Mouse (Mus musculus) frontal cortex, postnatal 36 days (tissue): Measurements from ENCODE around the gene Defb11.
A peak's percentile ranks its signal among the peaks of the same experiment; 100 is the strongest.
"Not testable (repeated sequence)": the region's sequence is repeated elsewhere in the genome, so short reads cannot be mapped to it uniquely, and the experiment has no call there.

ENCODE experiments used
- DNase-seq, 2 experiments: peaks; one replicate each; pipeline ENCODE4 v3.0.0; 2022; ENCODE audit warnings: low spot score in 2 of 2

The Defb11 gene

DNA sequence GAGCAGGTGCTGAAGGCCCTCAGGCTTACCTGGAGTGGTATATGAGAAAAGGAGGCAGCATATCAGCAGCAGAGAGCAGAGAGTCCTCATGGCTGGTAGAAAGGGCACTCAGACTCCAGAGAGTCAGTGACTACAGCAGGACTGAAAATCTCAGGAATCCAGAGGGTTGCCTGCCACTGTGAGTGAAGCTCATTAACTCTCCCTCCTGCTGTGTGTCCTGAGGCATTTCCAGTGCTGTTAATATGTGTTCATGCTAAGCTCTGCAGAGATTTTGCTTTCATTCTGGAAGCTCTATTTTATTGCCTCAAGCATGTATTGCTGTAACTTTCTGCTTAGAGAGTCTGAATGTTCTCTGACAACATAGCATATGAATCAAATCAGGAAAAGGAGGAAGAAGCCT lies at the start of gene Defb11:
Gene Defb11 (minus strand): TSS at position 123 of the 400 bp plus-strand sequence.
- not testable (repeated sequence) for DNase-seq

DNA sequence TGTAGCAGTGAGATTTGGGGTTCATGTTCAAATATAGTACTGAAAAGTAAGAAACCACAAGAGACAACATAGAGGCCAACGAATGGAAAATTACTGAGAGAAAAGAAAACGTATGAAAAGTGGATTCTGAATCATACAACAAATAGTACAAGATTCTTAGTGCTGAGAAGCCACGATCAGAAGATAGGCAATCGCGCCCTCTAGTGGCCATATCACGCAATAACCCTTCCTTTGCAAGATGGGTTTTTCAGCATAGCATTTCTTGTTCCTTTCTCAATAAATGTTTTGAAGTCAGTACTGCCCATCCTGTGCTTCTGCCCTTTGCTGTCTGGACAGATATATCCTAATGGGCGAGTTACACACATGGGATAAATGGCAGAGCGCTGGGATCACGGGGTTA lies 49.1 kb upstream of the Defb11 start:
- peak; percentile 22 to 69 for DNase-seq

DNA sequence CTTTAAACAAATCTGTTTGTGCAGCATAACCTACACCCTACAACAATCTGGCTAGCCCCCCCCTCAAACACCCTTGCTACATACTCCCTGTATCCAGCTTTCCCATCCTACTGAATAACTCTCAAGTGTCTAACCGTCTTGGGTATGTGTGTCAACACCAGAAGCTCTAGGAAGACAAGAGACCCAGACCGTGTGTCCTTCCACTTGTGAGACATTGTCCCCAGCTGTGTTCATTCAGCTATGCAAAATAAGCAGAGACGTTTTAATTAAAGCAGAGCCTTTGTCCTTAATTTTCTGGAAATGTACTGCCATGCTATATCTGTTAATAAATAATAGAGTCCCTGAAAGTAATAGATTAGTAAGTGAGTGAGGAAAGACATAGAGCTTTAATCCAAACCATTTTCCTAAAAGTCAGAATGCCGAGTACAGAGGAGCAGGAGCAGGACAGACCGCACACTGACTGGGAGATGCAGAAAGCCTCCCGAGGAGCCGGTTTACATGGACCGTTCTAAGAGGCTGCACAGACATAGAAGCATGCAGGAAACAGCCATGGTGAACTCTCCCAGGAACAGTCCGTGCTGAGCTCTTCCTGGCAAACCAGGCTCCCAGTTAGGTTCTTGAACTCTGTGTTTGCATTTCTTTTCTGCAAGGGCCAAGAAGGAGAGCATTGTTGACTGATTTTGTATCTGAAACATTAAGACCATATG lies 41.3 kb upstream of the Defb11 start:
- no peak for DNase-seq

DNA sequence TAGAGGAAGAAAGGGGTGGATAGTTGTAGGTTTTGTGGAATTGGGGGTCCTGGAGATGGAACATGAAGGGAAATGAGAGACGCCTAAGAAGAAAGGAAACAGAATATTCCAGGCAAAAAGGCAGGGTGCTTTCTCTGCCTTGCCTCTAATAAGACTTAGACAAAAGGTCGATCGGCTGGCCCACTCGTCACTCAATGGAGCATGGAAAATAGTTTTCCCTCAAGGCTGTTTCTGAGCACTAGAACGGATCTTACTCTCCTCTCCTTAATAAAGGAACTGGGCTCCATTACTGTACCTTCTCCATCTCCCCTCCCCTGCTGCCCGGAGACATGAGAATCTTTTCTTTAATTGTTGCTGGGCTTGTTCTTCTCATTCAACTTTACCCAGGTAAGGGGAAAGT lies 40.2 kb upstream of the Defb11 start, which contains the start of gene Defb13:
Gene Defb13 (plus strand): TSS at position 301 of the 400 bp plus-strand sequence.
- no peak for DNase-seq

DNA sequence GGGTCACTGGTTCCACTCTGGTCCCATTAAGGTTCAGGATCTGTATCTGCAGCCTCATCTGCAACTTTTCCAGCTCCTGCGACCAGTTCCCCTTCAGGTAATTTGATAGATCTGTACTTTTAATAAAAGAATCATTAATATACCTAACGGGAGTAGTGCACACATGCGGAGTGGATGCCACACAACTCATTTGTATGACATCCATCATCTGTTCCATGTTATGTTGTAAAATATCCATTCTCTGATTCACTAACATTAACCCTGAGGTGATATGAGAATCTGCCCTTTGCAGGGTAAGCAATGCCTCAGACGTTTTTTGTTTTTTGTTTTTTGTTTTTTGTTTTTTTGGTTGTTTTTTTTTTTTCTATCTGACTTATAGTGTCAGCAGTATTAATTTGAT lies 31.8 kb upstream of the Defb11 start, which contains the start of gene Defb35:
Gene Defb35 (plus strand): TSS at position 301 of the 400 bp plus-strand sequence.
- not testable (repeated sequence) for DNase-seq

DNA sequence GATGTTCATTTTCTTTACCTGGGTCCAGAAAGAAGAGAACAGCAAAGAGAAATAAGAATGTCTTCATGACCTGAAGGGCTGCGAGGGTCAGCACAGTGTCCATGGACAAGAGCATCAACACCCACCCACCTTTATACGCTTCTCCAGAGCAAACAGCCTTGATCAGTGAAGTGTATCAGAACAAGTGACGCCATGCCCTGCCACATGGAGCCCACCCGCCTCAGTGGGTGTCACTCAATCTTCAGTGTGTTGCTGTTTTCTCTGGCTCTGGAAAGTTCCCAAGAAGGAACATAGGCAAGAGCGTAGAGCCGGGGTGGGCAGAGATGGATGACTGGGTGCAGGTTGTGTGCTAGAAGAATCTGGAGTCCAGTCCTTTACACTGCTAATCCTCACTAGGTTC lies 26.4 kb upstream of the Defb11 start, which contains the start of gene Defb15:
Gene Defb15 (minus strand): TSS at position 101 of the 400 bp plus-strand sequence.
- no peak for DNase-seq

DNA sequence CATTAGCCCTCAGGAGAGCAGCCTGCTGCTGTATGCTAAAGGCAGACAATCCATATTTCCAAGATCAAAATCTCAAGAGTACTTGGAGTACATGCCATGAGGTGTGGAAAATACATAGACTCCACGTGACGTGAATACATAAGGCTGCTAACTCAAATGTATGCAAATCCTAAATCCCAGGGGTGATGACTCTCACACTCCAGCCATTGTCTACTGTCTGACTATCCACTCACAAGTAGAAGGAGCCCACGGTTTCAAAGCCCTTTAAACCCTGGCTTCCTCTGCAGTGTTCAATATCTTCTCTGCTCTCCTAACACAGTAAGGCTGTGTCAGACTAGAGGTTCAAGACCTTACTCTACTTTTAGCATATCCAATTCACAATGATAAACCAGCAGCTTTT lies 24.5 kb upstream of the Defb11 start:
- not testable (repeated sequence) for DNase-seq

DNA sequence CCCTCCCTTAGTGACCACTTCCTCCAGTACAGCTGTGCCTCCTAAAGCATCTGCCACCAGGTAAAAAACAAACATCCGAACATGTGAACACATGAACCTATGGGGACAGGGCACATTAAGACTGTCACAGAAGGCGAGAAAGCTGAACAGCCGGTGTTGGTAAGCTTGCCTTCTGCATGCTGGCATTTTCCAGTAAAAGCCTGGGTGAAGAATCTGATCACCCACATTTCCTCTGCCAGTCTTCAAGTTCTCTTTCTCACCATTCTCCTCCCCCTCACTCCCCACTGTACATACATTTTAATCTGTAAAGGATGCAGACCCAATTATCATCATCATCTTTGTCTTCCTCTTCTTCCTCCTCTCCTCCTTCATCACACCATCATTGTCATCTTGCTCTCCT lies 9.4 kb upstream of the Defb11 start:
- DNase-seq: peak; percentile 35 to 36

DNA sequence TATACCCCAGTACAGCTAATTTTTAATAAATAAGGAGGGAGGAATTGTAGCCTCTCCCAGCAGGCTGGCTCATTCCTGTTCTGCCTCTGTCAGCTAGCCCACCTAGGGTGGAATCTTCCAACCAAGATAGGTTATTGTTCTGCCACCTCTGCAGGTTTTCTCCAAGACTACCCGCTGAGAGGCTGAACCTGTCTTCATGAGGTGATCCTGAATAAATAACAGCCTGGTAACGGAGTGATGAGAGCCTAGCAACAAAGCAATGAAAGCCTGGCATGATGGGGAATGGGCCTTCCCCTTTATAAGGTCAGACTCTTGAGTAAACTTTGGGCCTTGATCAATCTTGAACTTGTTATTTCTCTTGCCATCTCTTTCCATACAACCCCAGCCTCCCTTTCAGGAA lies 6.3 kb upstream of the Defb11 start:
- DNase-seq: no peak

DNA sequence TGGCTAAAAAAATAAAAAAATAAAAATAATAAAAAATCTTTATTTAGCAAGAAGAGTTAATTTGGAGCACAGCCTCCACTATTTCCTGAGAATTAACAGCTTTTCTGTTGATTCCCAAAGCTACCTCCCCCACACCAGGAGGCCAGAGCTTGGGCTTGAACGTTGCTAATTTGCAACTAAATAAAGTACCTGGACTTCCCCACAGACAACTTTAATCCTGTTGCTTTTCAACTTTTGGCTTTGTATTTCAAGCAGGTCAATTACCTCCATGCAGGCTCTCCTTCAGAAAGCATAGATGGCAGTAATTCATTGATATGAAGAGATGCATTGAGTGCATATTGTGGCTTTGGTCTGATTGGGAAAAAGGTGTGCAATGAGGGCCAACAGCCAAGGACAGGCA lies 5.7 kb upstream of the Defb11 start:
- DNase-seq: no peak

DNA sequence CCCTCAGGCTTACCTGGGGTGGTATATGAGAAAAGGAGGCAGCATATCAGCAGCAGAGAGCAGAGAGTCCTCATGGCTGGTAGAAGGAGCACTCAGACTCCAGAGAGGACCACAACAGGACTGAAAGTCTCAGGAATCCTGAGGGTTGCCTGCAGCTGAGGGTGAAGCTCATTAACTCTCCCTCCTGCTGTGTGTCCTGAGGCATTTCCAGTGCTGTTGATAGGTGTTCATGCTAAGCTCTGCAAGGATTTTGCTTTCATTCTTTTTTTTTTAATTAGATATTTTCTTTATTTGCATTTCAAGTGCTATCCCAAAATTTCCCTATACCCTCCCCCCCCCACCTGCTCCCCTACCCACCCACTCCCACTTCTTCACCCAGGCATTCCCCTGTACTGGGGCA lies 20.9 kb downstream of the Defb11 start, which contains the start of gene Defb9:
Gene Defb9 (minus strand): TSS at position 101 of the 400 bp plus-strand sequence.
- DNase-seq: not testable (repeated sequence)

DNA sequence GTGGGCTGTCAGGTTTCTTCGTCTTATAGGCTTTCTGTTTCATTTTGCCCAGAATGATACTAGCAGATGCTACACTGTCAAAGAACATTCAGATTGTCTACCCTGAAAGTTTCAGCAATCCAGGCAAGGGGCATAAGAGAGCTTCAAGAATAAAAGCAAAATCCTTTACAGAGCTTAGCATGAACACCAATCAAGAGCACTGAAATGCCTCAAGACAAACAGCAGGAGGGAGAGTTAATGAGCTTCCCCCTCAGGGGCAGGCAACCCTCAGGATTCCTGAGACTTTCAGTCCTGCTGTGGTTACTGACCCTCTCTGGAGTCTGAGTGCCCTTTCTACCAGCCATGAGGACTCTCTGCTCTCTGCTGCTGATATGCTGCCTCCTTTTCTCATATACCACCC lies 47.6 kb downstream of the Defb11 start, which contains the start of gene Defb10:
Gene Defb10 (plus strand): TSS at position 316 of the 400 bp plus-strand sequence.
- DNase-seq: not testable (repeated sequence)
